Mouse (Mus musculus) neural tube, embryonic 12.5 days (tissue): ENCODE results near the gene Cldnd2. TPM values are rescaled to one million over a fixed set of nuclear protein-coding genes. Genes with fewer than 3 reads are reported as not detected.

Experiments
- ATAC-seq: fragments of 200-750 bp; cut with Nextera tagmentation; 2 replicates; pipeline ENCODE4 v1.8.0; 2017; ENCODE audit warnings: low read depth, mild to moderate bottlenecking, moderate TSS enrichment, moderate library complexity; ENCODE audit not compliant: low FRiP score
- H3K27ac ChIP-seq: fragments of 300-500 bp; sonication (generic); 2 replicates; pipeline ENCODE4 v1.5.1; 2016
- H3K27me3 ChIP-seq: fragments of 300-500 bp; sonication (generic); replicated peaks from 2 replicates; pipeline ENCODE4 v1.6.1; 2016; ENCODE audit warnings: mild to moderate bottlenecking
- H3K36me3 ChIP-seq: fragments of 300-500 bp; sonication (generic); 2 replicates; pipeline ENCODE4 v1.6.1; 2016; ENCODE audit warnings: mild to moderate bottlenecking
- H3K4me1 ChIP-seq: fragments of 300-500 bp; sonication (generic); 2 replicates; pipeline ENCODE4 v1.6.1; 2016
- H3K4me2 ChIP-seq: fragments of 300-500 bp; sonication (generic); replicated peaks from 2 replicates; pipeline ENCODE4 v1.6.1; 2016; ENCODE audit warnings: mild to moderate bottlenecking
- H3K4me3 ChIP-seq: fragments of 300-500 bp; sonication (generic); 2 replicates; pipeline ENCODE4 v1.5.1; 2016
- H3K9ac ChIP-seq: fragments of 300-500 bp; sonication (generic); 2 replicates; pipeline ENCODE4 v1.6.1; 2016; ENCODE audit warnings: mild to moderate bottlenecking
- H3K9me3 ChIP-seq: fragments of 300-500 bp; sonication (generic); 2 replicates; pipeline ENCODE4 v1.6.1; 2016; ENCODE audit warnings: mild to moderate bottlenecking
- WGBS: fragments of 180-500 bp; shearing (Covaris S2); methylation state at CpG from one replicate; pipeline ENCODE4 v1.1.7; 2016; 5-methylcytosine and 5-hydroxymethylcytosine counted together
- polyA plus RNA-seq: library from polyadenylated mRNA; unstranded; fragments of >200 nt; fragmentation: Nextera tagmentation; extraction: Ambion mirVana; gene quantifications from 2 replicates; pipeline ENCODE4 v1.2.1, GENCODE M21; 2016

Cldnd2 gene
- polyA plus RNA-seq, 1 experiment from 2014 or later = not detected

DNA sequence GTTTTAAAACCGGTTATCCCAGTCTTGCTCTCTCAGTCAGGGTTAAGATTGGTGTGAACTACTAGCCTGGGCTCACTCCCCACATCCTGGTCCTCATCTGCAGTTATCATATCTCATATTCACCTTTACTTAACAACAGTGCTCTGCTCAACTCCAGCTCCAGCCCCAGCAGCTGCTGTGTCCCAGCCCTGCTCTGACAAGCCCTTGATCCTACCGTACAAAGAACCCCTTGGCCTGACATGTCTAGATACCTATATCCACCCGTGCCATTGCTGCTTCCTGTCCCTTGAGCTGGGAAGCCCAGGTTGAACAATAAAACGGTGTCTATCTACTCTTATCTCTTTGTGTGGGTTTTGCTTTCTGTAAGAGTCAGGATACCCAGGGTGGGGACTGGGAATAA lies 11.1 kb upstream of the Cldnd2 start:
- no peak for ATAC-seq
- Histone ChIP-seq H3K27me3 (no peaks in the 10 kb centered on the region), H3K4me2 (no peak overlapping the region), H3K9ac (no peak overlapping the region), H3K9me3 (no peaks in the 10 kb centered on the region), H3K36me3 (no peaks in the 10 kb centered on the region), H3K4me3 (no peak overlapping the region), H3K27ac (no peak overlapping the region), H3K4me1 (no peaks in the 10 kb centered on the region)
- 66% methylated on average over 4 of the region's 4 CpGs for WGBS

DNA sequence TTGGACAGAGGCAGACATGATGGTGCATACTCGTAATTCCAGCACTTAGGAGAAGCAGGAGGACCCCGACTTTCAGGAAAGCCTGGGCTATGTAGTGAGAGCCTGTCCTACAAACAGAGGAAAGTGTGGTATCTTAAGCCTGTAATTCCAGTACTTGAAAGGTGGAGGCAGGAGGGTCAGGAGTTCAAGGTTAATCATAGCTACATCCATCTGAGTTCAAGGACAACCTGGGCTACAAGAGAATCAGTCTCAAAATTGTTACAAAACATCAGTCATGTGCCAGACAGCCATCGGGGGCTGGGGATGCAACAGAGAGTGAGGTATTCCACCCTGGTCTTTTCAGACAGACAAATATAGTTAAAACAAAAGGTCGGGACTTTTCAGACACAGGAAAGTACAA lies 7.7 kb upstream of the Cldnd2 start:
- Histone ChIP-seq H3K36me3 (no peaks in the 10 kb centered on the region), H3K9me3 (no peaks in the 10 kb centered on the region), H3K27me3 (no peaks in the 10 kb centered on the region), H3K4me2 (no peak overlapping the region), H3K9ac (no peak overlapping the region), H3K4me1 (no peaks in the 10 kb centered on the region), H3K4me3 (no peak overlapping the region), H3K27ac (no peak overlapping the region)
- WGBS = 82% methylated on average over 4 of the region's 4 CpGs
- ATAC-seq = no peak

DNA sequence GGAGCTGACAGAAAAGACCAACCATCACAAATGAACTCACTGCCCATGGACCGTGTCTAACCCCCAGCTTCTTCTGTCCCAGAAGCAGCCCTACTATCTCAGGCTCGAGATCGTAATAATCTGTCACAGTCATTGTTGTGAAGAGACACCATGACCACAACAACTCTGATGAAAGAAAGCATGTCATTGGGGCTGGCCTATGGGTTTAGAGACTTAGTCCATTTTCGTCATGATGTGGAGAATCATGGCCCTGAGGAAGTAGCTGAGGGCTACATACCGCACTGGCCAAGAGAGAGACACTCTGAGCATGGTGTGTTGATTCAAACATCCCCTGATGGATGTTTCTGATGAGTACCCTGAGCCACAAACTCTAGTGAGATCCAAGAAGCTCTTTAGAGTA lies 5.9 kb upstream of the Cldnd2 start:
- H3K9ac ChIP-seq = no peak overlapping the region
- no peak overlapping the region for H3K4me2 ChIP-seq
- no peak for ATAC-seq
- no peaks in the 10 kb centered on the region for H3K27me3 ChIP-seq
- no peaks in the 10 kb centered on the region for H3K4me1 ChIP-seq
- 82% methylated on average over 5 of the region's 5 CpGs for WGBS
- H3K27ac ChIP-seq = no peak overlapping the region
- no peaks in the 10 kb centered on the region for H3K9me3 ChIP-seq
- H3K4me3 ChIP-seq = no peak overlapping the region
- no peaks in the 10 kb centered on the region for H3K36me3 ChIP-seq

DNA sequence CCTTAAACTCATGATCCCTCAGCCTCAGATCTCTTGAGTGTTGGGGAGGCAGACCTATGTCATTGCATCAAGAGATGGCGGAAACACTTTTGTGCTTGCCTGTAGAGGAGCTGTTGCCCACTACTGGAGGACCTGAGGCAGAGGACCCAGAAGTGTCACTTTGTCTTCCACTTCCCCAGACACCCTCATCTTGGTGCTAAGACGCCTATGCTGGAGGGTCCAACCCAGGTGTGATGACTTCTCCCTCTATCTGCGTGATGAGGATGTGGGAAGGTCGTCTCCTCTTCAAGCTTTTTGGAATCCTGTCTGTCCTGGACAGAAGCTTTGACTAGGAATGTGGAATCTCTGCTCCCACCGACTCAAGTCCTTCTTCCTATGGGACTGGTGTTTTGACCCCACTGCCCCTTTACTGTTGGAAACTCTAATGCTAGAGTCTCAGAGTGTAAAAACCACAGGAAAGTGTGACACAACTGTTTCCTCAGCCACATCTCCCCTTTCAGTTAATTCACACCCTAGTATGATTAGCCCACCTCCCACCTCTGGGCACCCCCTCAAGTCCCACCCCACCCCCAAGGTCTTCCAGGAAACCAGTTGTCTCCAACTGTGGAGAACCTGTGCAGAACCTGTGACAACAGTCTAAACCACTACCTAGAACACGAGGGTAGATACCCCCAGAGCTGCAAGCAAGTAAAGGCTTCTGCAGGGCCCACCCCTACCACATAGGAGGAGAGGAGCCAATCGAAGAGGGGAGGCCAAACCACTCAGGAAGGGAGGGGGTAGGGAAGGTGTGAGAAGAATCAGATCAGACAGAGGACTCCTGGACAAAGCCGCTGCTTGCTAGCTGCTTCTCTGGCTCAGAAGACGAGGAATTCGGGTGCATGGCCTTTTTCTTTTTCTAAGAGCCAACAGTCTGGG lies 4.0 kb upstream of the Cldnd2 start, which contains the start of gene Nkg7:
Gene Nkg7 (plus strand): TSS at position 733 of the 915 bp plus-strand sequence.
- H3K9ac ChIP-seq = no peak within 1 kb of the TSS
- no peak within 1 kb of the TSS for H3K4me3 ChIP-seq
- H3K36me3 ChIP-seq = no peaks in the 10 kb centered on the region
- no peak within 1 kb of the TSS for H3K27ac ChIP-seq
- WGBS = 76% methylated on average over 10 of the region's 10 CpGs
- no peaks in the 10 kb centered on the region for H3K9me3 ChIP-seq
- H3K4me2 ChIP-seq = no peak within 1 kb of the TSS
- no peaks in the 10 kb centered on the region for H3K27me3 ChIP-seq
- no peaks in the 10 kb centered on the region for H3K4me1 ChIP-seq
- no peak for ATAC-seq

DNA sequence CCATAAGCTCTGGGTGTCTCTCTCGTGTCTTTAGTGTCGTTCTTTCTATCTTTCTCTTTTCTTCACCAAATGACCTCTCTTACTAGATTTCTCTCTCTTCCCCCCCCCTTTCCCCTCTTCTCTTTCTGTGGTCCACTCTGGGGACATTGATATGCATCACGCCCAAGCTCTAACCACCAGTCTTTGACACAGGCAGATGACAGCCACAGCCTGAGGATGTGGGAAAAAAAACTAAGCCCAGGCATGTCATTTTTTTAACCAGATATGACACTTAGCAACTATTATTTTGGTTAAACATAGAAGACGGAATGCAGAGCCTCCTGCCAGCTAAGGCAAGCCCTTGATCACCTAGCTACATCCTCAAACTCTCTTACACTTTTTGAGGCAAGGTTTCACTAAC lies 2.0 kb upstream of the Cldnd2 start:
- Histone ChIP-seq H3K36me3 (no peaks in the 10 kb centered on the region), H3K9me3 (no peaks in the 10 kb centered on the region), H3K27me3 (no peaks in the 10 kb centered on the region), H3K4me3 (no peak overlapping the region), H3K4me2 (no peak overlapping the region), H3K4me1 (peaks cover 9% of the 10 kb centered on the region), H3K9ac (no peak overlapping the region), H3K27ac (no peak overlapping the region)
- WGBS = 82% methylated on average over 4 of the region's 4 CpGs
- no peak for ATAC-seq

DNA sequence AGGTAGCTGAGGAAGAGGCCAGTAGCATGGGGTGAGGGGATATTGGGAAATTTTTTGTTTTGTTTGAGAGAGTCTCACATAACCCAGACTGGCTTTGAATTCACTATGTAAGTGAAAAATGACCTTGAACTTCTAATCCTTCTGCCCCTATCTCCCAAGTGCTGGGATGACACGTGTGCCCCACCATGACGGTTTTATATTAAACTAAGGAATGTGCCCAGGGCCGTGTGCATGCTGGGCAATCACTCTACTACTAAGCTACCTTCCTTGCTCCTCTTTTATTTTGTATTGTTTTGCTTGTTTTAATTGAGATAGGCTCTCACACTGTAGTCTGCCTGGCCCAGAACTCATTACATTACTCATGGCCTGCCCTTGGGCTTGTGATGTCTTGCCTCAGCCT lies 489 bp downstream of the Cldnd2 start:
- H3K9me3 ChIP-seq = no peaks in the 10 kb centered on the region
- no peak overlapping the region for H3K4me3 ChIP-seq
- H3K9ac ChIP-seq = no peak overlapping the region
- H3K4me2 ChIP-seq = no peak overlapping the region
- ATAC-seq = no peak
- H3K36me3 ChIP-seq = no peaks in the 10 kb centered on the region
- H3K27ac ChIP-seq = no peak overlapping the region
- H3K27me3 ChIP-seq = no peaks in the 10 kb centered on the region
- H3K4me1 ChIP-seq = peaks cover 19% of the 10 kb centered on the region
- WGBS = 89% methylated on average over 3 of the region's 3 CpGs

DNA sequence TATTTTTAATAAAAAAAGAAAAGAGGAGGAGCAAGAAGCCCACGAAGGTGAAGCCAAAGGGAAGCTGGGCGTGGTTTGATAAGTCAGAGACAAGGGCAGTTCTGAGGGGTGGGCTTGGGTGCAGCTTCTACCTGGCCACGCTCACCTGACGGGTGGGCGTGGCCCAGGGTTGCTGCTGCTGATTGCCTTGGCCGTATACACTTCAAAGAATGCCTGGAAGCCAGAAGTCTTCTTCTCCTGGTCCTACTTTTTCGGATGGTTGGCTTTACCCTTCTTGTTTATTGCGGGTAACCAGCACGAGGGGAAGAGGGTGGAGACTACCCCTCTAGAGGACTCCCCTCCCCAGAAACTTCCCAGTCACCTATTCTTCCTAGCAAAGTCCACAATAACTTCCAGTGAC lies 2.1 kb downstream of the Cldnd2 start:
- Histone ChIP-seq H3K27ac (no peak overlapping the region), H3K4me2 (peak overlapping the region; percentile 72), H3K27me3 (no peaks in the 10 kb centered on the region), H3K36me3 (no peaks in the 10 kb centered on the region), H3K9me3 (no peaks in the 10 kb centered on the region), H3K9ac (peak overlapping the region; percentile 61), H3K4me3 (peak overlapping the region; percentile 44), H3K4me1 (peaks cover 19% of the 10 kb centered on the region)
- 17% methylated on average over 9 of the region's 9 CpGs for WGBS
- ATAC-seq = no peak

DNA sequence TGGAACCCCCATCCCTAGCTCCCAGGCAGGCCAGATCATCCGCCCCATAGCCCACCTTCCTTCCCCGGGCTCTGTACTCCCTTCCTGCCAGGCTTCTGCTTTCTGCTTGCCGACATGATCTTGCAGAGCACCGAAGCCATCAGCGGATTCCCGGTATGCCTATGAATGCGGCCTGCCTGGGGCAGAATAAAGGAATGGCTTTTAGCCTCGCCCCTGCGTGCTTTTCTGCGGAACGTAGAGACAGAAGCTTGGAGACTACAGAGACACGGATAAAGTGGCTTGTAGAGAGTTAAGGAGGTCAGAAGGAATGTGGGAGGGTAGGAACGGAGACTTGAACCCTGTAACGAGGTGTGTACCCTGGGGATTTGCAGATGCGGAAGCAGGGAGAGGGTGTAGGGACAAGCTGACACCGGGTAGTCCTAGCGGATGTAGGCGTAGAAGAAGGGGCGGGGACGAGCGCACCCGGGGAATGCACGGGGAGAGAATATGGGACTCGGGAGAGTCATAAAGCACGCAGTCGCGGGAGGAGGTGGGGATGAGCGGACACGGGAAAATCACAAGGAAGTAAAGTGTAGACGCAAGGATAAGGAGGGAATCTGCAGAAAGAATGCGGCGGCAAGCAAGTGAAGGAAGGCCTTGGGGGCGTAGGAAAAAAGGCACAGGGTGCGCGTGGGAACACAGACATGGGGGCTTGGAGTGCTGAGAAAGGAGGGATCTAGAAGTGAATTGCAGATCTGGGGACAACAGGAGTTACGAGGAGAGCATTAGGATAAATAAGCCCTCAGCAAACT lies 2.7 kb downstream of the Cldnd2 start:
- WGBS = under 1% methylated on average over 36 of the region's 36 CpGs
- peak; percentile 84 for ATAC-seq

DNA sequence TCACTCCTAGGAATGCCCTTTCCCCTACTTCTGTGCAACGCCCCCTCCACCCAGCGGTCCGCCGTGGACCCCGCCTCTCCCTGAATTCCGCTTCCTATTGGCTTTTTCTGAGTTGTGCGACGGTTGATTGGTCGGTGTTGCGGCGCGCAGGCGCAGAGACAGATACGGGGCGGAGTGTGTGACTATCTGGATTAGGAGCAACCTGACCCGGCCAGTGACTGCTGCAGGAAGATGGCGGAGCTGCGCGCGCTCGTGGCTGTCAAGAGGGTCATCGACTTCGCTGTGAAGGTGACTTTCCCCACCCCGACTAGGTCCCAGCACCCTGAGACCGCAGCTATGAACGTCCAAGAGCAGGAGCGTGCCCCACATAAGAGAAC lies 3.3 kb downstream of the Cldnd2 start, which contains the start of the genes Etfb and Gm45233:
Gene Etfb (plus strand): TSS at position 167 of the 377 bp plus-strand sequence.
Gene Gm45233 (plus strand): TSS at position 212 of the 377 bp plus-strand sequence.
- Histone ChIP-seq H3K27ac (peak within 1 kb of the TSS; percentile 77), H3K9me3 (no peaks in the 10 kb centered on the region), H3K4me2 (peak within 1 kb of the TSS; percentile 72), H3K36me3 (no peaks in the 10 kb centered on the region; the same call in 1 of the 2 replicates), H3K4me3 (peak within 1 kb of the TSS; percentile 44), H3K27me3 (no peaks in the 10 kb centered on the region), H3K4me1 (peaks cover 19% of the 10 kb centered on the region), H3K9ac (peak within 1 kb of the TSS; percentile 61)
- ATAC-seq = peak; percentile 96
- WGBS = under 1% methylated on average over 27 of the region's 27 CpGs

More for the DNA sequence above, 2.7 kb downstream of the Cldnd2 start:
- peaks cover 19% of the 10 kb centered on the region for H3K4me1 ChIP-seq
- peak overlapping the region; percentile 44 for H3K4me3 ChIP-seq
- H3K4me2 ChIP-seq = peak overlapping the region; percentile 72
- H3K27ac ChIP-seq = peak overlapping the region; percentile 77
- no peaks in the 10 kb centered on the region for H3K36me3 ChIP-seq
- no peaks in the 10 kb centered on the region for H3K9me3 ChIP-seq
- peak overlapping the region; percentile 61 for H3K9ac ChIP-seq
- H3K27me3 ChIP-seq = no peaks in the 10 kb centered on the region

DNA sequence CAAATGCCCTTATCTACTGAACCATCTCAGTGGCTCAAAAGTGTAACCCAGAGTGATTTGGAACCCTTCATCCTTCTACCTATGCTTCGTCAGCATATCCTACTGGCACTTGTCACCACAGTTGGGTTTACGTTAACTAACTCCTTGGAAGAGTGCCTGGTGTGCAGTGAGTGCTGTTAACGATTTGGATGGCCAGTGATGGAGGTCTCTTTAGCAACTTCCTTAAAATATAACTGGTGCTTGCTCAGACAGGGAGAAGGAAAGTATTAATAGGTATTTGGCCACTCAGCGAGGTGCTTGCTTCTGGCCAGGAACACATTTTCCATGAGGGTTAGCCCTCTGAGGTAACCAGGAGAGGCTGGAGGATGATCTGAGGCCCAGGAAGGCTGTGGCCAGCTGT lies 7.2 kb downstream of the Cldnd2 start:
- no peaks in the 10 kb centered on the region for H3K9me3 ChIP-seq
- no peak for ATAC-seq
- H3K4me1 ChIP-seq = peaks cover 14% of the 10 kb centered on the region
- H3K36me3 ChIP-seq = peaks cover 4% of the 10 kb centered on the region; the same call in 1 of the 2 replicates
- no peak overlapping the region for H3K4me3 ChIP-seq
- WGBS = 96% methylated on average over 4 of the region's 4 CpGs
- no peak overlapping the region for H3K4me2 ChIP-seq
- H3K27ac ChIP-seq = no peak overlapping the region
- no peak overlapping the region for H3K9ac ChIP-seq
- no peaks in the 10 kb centered on the region for H3K27me3 ChIP-seq

DNA sequence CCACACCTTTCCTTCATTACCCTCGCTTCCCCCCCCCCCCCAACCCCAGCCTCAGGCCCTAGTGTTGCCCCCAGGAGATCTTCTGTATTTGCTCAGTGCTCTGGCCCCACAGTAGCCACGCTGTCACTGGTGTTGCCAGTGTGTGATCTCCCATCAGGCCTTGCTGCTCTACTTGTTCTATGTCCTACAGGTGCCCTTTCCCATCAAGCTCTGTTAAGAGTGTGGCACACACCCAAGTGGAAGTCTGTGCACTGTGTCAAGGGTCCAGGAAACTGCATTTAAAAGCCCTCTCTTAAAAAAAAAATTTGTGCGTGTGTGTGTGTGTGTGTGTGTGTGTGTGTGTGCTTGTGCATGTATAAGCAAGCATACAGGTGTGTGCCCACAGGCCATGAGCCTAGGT lies 7.7 kb downstream of the Cldnd2 start:
- 89% methylated on average over 3 of the region's 3 CpGs for WGBS
- H3K9ac ChIP-seq = no peak overlapping the region
- peaks cover 8% of the 10 kb centered on the region; the same call in 1 of the 2 replicates for H3K36me3 ChIP-seq
- H3K4me3 ChIP-seq = no peak overlapping the region
- no peaks in the 10 kb centered on the region for H3K9me3 ChIP-seq
- no peaks in the 10 kb centered on the region for H3K27me3 ChIP-seq
- H3K27ac ChIP-seq = no peak overlapping the region
- ATAC-seq = no peak
- H3K4me2 ChIP-seq = no peak overlapping the region
- H3K4me1 ChIP-seq = peaks cover 11% of the 10 kb centered on the region; the same call in 1 of the 2 replicates

DNA sequence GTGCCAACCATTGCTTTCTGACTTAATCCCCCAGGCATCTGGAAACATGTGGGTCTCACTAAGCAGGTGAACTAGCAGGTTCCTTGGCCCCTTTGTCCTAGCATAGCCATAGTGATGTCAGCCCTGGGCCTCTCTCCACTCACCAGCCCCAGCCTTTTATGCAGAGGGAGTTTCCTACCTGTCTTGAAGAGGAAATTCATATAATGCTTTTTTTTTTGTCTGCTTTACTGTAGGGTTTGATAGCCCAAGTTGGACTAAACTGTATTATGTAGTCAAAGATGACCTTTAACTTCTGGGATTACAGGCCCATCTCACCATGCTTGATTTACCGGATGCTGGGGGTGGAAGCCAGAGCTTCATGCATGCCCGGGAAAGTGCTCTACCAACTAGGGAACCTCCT lies 9.2 kb downstream of the Cldnd2 start:
- Histone ChIP-seq H3K4me1 (peaks cover 3% of the 10 kb centered on the region; the same call in 1 of the 2 replicates), H3K27me3 (no peaks in the 10 kb centered on the region), H3K9me3 (no peaks in the 10 kb centered on the region), H3K4me2 (no peak overlapping the region), H3K9ac (no peak overlapping the region), H3K36me3 (peaks cover 24% of the 10 kb centered on the region), H3K4me3 (no peak overlapping the region), H3K27ac (no peak overlapping the region)
- no peak for ATAC-seq
- 96% methylated on average over 2 of the region's 2 CpGs for WGBS
